Mouse (Mus musculus) right cerebral cortex, adult 2 months (tissue): ENCODE results near the gene Nceh1.
"Not testable (repeated sequence)": the region's sequence is repeated elsewhere in the genome, so short reads cannot be mapped to it uniquely, and the experiment has no call there.

ENCODE experiments used
- DNase-seq, 2 experiments: peaks; one replicate each; pipeline ENCODE4 v3.0.0; 2021 to 2022; ENCODE audit warnings: low spot score in 2 of 2

Nceh1 gene

GRCm38 (mm10) chr3:27283071-27283713, 100.4 kb downstream of the Nceh1 start:
- DNase-seq = peak; percentile 20 to 25

GRCm38 (mm10) chr3:27283796-27284195, 101.0 kb downstream of the Nceh1 start:
- DNase-seq = no peak

GRCm38 (mm10) chr3:27284227-27284626, 101.5 kb downstream of the Nceh1 start:
- DNase-seq = no peak

- no peak for DNase-seq
Measured at GRCm38 (mm10) chr3:27285072-27285471, 102.3 kb downstream of the Nceh1 start.

- DNase-seq = no peak
Measured at GRCm38 (mm10) chr3:27288301-27288700, 105.5 kb downstream of the Nceh1 start.

- DNase-seq = no peak
Measured at GRCm38 (mm10) chr3:27288909-27289308, 106.1 kb downstream of the Nceh1 start.

- no peak for DNase-seq
Measured at GRCm38 (mm10) chr3:27290285-27290684, 107.5 kb downstream of the Nceh1 start.

- not testable (repeated sequence) for DNase-seq
Measured at GRCm38 (mm10) chr3:27290945-27291344, 108.2 kb downstream of the Nceh1 start.

- not testable (repeated sequence) for DNase-seq
Measured at GRCm38 (mm10) chr3:27291411-27291810, 108.6 kb downstream of the Nceh1 start.

GRCm38 (mm10) chr3:27293645-27294385, 111.0 kb downstream of the Nceh1 start:
- DNase-seq = no peak

GRCm38 (mm10) chr3:27300451-27300850, 117.7 kb downstream of the Nceh1 start:
- no peak for DNase-seq

- DNase-seq = no peak
Measured at GRCm38 (mm10) chr3:27302339-27303022, 119.7 kb downstream of the Nceh1 start.

- DNase-seq = no peak
Measured at GRCm38 (mm10) chr3:27306815-27307214, 124.0 kb downstream of the Nceh1 start.

GRCm38 (mm10) chr3:27310973-27311372, 128.2 kb downstream of the Nceh1 start:
- DNase-seq = peak; percentile 22 to 35

- DNase-seq = no peak
Measured at GRCm38 (mm10) chr3:27311475-27311874, 128.7 kb downstream of the Nceh1 start.

- no peak for DNase-seq
Measured at GRCm38 (mm10) chr3:27314506-27315164, 131.9 kb downstream of the Nceh1 start.

GRCm38 (mm10) chr3:27316559-27317287, 134.0 kb downstream of the Nceh1 start, which contains the start of gene Tnfsf10:
Gene Tnfsf10, plus strand, starts transcription at chr3:27317028.
- DNase-seq = no peak

- DNase-seq = no peak
Measured at GRCm38 (mm10) chr3:27317288-27318024, 134.7 kb downstream of the Nceh1 start.

- no peak for DNase-seq
Measured at GRCm38 (mm10) chr3:27319650-27320049, 136.9 kb downstream of the Nceh1 start.

GRCm38 (mm10) chr3:27320613-27321495, 138.1 kb downstream of the Nceh1 start:
- no peak for DNase-seq
